Mouse (Mus musculus) kidney, postnatal 25 days (tissue): ENCODE results near the gene Ros1.

Source experiments
- DNase-seq, 2 experiments: peaks; one replicate each; pipeline ENCODE4 v3.0.0; 2021; ENCODE audit warnings: mixed read lengths in 2 of 2

Gene Ros1

DNA sequence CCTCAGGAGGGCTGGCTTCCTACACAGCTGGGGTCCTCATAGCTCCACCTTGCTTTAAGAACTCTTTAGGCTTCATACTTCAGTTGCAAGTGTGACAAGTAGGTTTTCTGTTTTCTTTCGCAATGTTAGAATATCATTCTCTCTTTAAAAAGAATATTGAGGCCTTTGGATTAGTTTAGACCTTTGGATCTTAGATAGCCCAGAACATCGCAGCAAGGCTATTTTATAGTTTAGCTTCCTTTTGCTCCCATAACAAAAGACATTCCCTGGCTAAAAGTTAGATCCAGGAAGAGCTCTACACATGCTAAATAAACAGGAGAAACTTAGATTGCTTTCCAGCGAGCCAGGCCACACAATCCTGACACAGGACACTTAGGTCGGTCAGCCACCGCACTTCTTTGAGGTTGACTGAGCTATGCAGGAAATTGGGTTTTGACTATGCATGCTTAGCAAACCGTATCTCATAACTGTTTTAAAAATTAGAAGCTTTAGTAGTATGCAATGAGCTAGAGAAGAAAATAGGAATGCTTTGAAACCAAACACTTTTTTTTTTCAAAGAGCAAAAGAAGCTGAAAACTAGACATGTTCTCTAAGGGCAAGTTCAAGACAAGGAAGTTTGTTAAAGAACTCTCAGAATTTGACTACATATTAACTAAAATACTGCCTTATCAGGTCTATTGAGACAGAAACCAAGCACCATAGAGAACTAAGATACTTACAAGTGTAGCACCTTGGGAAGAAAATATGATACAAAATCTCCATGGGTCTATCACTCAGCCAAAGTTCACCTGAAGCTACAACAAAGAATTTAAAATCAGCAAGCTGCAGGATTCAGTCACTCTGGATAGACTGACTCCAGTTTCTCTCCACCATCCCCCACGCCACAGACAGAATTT is at the start of gene Ros1:
Ros1 (minus strand) TSS at position 288 of the 896 bp plus-strand sequence.
- DNase-seq, result no peak

DNA sequence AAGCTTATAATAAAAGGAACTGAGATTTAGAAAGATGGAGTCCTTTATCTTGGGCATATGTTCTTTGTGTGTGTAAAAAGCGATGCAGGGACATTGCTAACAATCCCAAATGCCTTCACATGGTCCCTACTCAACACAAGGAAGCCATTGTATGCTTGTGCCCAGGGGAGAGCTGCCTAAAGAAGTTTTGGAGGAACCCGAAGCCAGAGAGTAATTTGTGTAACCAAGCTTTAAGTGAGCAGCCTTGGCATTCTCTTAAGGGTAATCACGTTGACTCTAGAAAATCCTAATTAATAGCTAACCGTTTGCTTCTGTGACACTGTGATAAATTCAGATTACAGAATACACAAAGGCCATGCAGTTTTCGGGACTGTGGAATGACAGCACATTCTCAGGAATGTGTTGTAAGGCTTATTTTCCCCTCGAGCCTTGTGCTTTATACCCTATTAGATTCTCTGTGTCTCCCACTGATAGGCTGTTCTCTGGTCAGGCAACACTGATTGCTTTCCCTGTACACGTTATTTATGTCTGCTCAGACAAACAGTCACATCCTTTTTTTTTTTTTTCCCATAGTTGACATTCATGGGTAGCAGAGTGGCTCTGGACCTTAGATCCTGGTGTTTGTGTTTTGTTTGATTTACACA is 47.8 kb upstream of the Ros1 start:
- no peak for DNase-seq

DNA sequence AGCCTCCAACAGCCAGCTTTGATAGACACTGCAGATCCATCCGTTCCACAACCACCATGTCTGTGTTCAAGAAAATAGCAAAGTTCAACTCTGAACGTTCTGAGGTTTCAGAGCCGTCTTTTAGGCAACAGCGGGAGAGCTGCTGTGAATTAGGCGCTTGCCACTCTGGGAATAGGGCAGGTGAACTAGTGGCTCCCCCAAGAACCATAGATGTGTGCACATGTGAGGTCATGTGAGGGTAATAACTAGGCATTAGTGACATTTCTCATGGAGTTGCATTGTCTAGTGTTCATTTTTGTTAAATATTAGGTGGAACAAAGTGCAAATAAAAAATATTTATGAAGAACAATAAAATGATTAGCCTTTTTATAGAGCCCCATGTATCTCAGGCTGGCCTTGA is 47.0 kb upstream of the Ros1 start:
- no peak for DNase-seq

DNA sequence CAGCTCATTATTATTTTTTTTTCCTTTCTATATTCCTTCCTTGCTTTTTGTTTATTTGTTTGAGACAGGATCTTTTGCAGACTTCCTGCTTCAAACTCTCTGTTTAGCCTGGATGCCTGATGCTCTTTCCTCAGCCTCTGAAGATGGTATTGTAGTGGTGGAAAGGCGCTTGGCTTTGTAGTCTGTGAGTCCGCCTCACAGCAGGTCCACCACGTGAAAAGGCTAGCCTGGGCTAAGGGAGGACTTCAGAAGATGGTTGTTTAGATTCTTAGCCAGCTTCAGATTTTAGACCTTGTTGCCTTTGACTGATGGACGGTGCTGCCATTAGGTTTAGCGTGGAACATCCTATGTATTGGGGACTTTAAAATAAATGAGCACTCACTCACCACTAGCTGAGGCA is 40.4 kb upstream of the Ros1 start:
- DNase-seq, result no peak

DNA sequence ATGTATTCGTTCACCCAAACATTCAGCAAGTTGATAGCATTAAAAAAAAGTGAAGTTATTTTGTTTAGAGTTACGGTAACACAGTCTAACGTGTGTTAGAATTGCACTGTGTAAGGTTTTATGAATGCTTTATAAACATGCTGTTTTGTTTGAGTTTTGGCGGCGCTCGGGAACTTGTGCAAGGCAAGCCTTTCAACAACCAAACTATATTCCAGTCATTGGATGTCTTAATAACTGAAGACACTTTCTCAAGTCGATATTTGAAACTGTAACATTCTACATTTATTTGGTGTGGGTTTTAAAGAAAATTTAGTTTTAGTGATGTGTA is 39.6 kb upstream of the Ros1 start:
- no peak for DNase-seq

DNA sequence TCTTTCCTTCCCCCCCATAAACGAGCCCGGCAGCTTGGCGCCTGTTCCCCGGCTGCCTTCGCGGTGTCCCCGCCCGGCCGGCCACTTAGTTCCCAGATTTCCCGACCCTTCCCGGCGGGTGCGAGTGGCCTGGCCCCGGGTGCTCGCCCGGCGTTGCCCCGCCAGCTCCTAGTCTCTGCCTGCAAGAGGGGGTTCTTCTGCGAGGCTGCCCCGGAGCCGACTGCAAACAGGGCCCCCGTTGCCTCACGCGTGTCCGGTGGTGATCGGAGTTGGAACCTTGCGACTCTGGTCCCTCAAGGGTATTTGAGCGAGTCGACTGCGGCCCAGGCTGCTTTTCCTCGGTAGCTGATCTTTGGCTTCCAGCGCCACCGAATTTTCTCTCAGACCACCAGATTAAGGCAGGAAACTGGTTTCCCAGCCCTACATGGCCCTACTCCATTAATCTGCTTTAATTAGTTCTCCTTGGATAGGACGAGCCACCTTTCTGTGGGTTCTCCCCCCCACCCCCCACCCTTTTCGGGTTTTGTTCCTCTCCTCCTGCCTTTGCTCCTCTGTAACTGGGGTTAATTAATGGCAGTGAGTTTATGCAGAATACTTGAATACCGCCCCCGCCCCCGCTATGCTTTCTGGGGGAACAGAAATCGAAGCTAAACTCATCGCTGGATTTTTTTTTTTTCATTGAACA is 39.1 kb upstream of the Ros1 start:
- peak; percentile 54 to 67 for DNase-seq

DNA sequence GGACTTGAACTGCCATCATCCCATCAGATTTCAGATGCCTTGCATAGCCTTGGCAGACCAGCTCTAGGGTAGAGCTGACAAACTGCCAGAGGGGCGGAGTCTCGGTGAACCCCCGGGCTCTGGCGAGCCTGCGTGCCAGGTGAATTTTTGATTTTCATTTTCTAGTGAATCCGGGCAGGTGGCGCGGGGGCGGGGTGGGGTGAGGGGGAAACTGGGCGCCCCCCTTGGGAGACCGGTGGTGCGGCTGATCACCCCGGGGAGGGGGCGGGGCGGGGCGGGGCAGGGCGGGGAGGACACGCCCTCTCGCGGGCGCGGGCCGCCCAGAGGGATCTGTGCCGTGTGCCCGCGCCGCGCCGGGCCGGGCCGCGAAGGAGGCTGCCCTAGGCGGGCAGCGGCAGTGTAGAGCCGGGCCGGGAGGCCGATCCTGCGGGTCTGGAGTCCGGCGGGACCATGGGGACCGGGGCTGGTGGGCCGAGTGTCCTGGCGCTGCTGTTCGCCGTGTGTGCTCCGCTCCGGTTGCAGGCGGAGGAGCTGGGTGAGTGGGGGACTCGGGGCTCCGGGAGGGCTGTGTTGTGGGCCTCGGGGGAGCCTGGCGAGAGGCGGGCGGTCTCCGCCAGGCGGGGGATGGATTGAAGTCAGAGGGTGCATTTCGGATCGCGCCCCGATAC is 38.4 kb upstream of the Ros1 start, which contains the start of gene Dcbld1:
Dcbld1 (plus strand) TSS at position 319 of the 668 bp plus-strand sequence.
- peak; percentile 90 for DNase-seq

DNA sequence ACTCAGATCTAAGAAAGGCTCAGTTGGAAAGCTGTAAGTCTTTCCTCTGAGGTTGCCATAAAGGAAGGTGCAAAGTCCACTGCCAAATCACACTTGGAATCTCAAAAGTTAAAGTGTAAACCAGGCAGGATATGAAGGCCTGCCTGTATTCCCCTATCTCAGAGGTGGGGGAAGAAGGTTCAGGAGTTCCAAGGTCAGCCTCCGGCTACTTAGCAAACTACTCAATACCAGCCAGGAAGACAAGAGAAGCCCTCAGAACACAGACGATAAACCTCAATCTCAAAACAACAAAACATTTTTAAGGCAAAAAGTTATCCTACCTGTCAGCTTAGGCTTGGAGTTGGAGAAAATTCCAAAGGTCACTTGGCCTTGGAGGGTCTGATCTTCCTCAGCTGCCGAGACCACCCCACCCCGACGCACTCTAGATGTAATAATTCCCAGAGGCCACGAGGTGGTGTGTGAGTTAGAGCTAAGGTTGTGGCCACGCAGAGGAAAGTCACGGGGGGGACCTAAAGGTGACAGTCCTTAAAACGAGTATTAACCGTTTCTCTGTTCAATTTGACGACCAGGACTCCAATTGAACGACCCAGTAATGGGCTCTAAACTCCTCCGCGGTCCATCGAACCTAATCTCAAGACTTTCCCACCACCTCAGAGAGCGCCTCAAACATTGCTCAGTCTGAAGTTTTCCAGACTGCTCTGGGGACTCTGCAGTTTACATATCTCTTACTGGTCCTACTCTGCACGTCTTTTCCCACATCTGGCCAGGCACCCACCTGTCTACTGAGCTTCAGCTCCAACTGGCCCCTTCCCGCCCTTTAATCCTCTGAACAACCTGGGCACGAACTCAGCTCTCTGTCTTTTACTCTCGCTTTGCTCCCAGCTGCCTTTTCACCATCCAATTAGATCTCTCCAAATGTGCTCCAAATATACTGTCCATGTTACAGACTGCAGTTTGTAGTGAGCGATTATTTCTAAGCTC is 37.4 kb upstream of the Ros1 start:
- peak; percentile 69 to 78 for DNase-seq

DNA sequence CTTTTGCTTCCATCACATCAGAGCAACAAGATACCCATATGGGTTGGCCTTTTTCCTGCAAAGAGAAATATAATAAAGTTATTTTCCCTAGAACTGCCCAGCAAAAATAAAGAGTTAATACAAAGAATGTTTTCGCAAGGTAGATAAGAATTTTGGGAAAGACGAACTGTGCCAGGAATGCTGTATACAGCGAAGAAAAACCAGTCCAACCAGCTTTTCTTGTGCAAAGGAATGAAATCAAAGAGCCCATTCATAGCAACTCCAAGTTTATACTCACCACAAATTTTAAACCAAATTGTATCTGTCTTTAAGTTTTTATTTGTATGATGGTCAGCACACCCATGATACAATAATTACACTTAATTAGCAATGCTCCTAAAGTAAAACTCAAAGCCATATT is 24.6 kb upstream of the Ros1 start:
- DNase-seq, result no peak

DNA sequence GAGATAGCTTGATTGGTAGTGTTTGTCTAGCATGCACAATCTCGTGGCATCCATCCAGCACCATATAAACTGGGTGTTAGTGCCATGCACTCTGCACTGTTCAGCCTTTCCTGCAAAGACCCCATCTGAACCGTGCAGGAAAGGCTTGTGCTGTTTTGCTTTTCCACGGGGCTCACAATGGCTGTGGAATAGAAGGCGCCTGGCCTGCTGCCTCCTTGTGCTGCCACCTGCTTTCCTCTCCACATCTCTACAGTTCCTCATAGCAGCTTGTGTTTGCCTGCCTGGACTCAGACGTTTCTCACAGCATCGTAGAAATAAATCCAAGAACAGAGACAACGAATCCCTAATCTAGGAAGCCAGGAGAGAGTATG is 22.5 kb upstream of the Ros1 start:
- peak in 1 of 2 experiments; percentile 33 for DNase-seq

DNA sequence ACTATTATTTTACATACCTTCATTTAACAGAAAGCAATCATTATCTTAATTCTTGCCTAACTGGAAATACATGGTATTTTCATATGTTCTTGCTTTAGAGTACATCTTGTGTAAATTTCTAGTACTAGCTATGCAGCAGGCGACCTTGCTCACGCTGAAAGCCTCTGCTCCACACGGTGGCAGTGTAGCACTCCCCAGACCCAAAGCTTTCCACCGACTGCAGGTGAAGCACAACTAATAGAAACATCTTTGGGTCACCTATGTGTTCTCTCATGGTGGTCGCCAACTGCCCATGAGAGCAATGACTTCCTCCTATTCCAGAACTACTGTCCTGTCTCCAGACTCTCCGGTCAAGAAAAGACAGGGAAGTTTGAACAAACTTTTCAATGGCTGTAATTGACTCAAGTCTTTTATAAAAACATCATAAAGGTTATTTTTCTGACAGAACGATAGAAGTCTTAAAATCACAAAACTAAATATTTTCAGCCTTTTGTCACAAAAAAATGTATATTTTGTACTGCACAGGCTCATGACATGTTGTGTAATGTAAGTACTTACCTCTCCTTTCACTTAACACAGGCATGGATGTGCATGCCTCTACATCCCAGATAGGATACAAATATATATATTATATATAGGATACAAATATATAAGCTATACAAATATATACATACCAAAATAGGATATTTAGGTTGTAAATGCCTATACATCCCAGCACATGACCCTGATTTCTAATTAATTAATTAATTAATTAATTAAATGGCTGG is 21.9 kb upstream of the Ros1 start:
- peak; percentile 81 to 82 for DNase-seq

DNA sequence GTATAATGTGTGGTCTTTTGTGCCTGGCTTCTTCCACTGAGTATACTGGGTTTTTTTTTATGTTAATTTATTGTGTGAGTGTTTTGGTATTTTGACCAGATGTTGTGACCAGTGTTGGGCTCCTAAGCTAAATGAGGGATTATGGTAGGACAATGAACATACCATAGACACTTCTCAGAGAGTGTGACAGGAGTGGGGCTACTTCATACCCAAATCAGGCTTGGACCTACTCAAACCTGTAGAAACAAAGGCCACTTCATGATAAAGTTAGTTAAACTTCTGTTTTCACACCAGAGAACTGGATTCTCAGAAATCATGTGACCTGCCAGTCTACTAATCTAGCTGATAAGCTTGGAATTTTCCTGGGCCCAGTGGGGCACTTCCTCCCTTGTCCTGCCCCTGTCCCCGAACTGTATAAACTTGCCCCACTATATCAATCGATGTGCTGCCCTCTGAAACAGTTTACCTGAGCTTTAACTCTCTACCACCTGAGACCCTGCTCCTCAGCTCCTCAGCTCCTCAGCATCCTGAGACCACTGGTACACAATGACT is 20.3 kb upstream of the Ros1 start:
- DNase-seq, result no peak

DNA sequence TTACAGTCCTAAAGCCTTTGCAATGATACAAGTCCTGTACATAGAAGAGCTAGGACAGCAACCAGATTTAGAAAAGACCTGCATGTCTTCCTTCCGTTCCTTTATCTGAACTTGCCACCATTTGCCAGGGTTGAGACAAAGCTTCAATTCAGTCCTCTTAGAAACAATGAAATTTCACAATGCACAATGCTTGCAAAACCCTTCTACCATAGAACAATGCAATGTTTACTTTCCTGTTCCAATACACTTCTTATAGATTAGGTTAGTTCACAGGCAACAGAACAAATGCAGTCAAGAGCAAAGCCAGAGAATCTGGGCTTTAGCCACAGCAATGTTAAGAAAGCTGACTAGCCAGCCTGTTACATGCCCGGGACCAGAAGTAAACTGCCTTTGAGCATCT is 9.0 kb upstream of the Ros1 start:
- DNase-seq, result no peak

DNA sequence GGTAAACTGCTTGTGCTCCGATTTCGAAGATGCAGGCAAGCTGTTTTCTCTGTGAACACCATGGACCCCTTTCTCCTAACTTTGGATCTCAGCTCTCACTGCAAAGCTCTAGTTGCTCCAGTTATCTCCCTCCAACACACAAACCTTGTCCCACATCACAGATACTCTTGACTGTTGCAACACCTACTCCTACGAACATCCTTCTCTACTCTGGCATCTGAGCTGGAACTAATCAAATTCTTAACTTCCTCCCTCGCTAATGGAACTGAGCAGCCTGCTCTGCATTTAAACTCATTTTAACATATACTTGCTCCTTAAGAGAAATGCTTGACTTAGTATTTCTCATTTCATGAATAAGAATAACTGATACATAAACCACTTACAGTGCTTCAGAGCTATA is 9.1 kb downstream of the Ros1 start:
- no peak for DNase-seq

DNA sequence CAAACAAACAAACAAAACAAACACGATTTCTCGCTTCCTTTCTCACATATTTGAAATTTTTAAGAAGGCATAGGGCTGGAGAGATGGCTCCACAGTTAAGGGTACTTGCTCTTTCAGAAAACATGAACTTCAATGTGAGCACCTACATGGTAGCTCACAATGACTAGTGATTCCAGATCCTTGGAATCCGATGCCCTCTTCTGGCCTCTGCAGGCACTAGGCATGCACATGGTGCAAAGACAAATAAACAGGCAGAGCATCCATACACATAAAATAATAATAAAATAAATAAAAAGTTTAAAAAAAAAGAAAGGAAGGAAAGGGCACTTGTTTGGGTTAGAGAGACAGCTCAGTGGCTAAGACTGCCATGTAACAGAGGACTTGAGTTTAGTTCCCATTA is 12.2 kb downstream of the Ros1 start:
- no peak for DNase-seq

DNA sequence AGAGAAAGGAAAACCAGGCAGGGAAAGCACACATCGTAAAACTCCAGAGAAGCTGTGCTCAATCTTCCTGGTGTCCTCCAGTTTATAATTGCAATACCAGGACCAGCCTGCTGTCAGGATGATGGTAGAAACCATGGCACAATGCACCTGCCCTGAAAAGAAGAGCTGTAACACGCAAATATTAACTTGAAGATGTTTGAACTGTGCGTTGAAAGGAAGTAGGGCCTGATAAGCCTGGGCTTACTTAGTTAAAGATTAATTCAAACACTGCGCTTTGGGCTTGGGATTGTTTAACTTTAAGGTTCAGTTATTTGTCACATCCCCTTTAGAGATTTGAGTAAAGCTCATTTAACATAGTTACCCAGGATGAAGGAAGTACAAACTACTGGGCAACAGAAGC is 20.7 kb downstream of the Ros1 start:
- no peak for DNase-seq

DNA sequence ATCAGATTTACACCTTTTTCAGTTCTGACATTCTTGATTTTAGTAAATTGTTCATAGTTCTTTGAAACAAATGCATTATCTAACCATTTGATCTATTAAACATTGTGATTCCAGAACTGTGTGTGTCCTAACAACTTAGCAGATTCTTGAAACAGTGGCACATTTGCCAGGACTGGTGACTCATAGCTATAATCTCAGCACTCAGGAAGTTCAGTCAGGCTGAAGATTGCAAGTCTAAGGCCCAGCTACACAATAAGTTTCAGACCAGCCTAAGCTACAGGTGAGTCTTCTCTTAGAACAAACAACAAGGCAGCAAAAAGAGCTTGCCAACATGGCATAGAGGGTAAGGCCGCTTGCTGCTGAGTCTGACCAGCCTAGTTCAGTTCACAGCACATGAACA is 24.6 kb downstream of the Ros1 start:
- no peak for DNase-seq

DNA sequence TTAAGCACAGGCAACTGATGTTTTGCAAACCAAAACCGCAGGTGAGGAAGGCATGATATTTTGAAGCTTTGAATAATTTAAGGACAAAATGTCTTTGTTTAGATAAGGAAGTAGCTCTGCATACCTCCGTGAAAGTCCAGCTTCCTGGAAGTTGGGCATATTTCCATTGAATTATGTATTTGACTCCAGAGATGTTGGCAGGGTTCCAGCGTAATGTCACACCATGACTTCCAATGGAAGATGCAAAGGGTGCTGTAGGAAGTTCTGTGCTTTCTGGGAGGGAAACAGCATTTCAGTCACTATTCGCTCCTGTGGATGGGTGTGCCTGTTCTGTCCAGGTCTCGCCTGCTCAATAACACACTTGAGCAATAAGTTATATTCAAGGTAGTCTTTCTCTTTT is 25.2 kb downstream of the Ros1 start:
- peak in 1 of 2 experiments; percentile 10 for DNase-seq

DNA sequence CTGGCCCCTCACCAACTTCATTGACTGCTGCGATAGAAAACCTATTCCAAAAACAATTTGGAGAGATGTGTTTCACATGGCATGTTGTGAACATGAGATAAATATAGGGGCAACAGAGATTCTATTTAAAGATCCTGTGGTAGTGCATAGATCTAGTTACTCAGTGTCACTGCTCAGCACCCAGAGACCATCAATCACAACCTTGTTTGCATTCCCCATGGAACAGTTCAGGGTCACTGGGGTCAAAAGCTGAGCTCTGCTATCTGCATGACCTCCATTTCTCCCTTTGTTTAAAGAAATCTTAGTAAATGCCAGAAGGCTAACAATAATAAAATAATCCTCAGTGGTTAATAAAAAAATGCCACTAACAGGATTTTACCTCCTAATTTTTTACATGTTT is 29.7 kb downstream of the Ros1 start:
- DNase-seq, result no peak

DNA sequence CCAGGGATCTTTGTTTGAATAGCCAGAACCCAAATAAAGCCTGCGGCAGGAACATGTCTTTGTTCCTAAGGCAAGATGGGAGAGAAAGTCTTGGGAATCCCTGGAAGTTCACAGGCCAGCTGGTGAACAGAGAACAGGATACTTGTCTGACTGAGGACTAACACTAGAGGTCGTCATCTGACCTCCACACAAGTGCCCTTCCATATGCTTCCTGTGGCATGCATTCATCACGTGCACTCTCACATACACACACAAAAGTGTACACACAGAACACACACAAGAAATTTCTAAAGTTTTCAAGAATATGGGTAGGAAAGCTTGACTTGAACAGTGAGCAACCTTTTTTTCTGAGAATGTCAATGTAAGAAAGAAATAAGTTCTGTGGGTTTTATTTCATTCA is 34.4 kb downstream of the Ros1 start:
- DNase-seq, result no peak

DNA sequence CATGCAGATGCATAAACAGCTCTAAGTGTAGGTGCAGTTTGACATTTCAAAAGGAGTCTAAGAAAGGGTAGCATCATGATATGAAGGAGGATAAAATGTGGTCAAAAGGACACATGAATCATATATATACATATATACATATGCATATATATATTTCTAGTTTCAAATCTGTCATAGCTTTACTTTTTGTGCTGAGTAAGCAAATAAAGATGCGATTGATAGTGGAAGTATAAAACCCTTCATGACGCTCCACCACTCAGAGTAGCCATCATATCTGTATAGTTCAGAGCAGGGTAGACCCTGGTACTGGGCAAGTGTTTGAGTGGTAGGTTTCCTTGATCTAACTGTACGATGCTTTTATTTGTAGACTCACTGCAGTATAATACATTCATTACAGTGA is 35.3 kb downstream of the Ros1 start:
- no peak for DNase-seq
